Mouse (Mus musculus) spleen, adult 2 months (tissue): Measurements from ENCODE around the gene Prelid1.

Experiments used
- CTCF ChIP-seq: fragments of 200-500 bp; IDR thresholded peaks from 2 replicates; pipeline ENCODE4 v1.5.1; 2011; ENCODE audit warnings: mild to moderate bottlenecking, inconsistent platforms; ENCODE audit not compliant: insufficient read depth, insufficient read length, insufficient replicate concordance; ENCODE audit errors: extremely low read depth
- POLR2A ChIP-seq: fragments of 200-500 bp; IDR thresholded peaks from 2 replicates; pipeline ENCODE4 v1.6.1; 2011; ENCODE audit warnings: low read depth, low read length, inconsistent platforms

DNA sequence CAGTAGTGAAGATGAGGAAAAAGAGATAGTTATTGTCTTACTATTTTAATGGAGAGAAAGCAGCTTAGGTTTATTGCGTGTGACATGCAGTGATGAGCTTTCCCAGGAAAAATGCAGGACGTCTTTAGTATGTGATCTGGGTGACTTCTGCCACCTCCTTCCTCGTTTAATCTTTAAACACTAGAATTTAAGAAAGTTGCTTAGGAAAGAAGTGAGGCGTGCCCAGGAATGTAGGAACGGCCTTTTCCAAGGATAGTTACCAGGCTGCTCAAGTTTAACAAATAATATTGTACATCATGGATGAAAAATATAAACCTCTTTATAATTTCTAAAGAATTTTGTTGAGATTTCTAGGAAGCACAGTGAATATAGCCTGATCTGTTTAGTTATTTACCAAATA is 19.4 kb upstream of the Prelid1 start:
- no peak for TF ChIP-seq CTCF
- no peak for TF ChIP-seq POLR2A
